Mouse (Mus musculus) kidney, adult 11 months (tissue): ENCODE results near the gene Rtf2.
A peak's percentile ranks its signal among the peaks of the same experiment; 100 is the strongest.

ENCODE experiments used
- DNase-seq: peaks from one replicate; pipeline ENCODE4 v3.0.0; 2022

The Rtf2 gene

DNA sequence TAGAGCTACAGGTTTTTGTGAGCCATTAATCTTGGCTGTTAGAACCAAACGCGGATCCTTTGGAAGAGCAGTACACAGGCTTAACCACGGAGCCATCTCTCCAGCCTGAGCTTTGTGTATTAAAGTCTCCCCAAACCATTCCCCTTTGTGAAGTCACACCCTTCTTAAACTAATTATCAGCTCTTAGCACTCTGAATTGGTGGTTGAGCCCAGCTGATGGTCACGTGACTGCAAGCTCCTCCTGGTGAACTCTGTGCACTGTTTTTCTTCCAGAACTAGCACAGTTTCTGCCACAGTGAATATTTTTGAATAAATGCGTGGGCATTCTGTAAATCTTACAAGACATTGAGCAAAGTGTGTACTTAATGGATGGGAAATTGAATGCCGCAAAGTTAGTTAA, 820 bp downstream of the Rtf2 start:
- DNase-seq = no peak

DNA sequence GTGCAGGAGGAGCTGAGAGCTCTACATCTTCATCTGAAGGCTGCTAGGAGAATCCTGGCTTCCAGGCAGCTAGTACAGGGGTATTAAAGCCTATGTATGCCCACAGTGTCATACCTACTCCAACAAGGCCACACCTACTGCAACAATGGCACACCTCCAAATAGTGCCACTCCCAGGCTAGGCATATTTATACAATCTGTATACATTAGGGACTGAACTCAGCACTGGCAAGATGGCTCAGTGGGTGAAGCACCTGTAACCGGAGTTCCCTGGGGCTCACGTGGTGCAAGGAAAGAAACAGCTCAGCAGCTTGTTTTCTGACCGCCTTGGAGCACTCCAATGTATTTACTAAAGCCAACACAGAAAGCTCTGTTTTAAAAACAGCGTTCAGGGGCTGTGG, 5.3 kb downstream of the Rtf2 start:
- DNase-seq = no peak

DNA sequence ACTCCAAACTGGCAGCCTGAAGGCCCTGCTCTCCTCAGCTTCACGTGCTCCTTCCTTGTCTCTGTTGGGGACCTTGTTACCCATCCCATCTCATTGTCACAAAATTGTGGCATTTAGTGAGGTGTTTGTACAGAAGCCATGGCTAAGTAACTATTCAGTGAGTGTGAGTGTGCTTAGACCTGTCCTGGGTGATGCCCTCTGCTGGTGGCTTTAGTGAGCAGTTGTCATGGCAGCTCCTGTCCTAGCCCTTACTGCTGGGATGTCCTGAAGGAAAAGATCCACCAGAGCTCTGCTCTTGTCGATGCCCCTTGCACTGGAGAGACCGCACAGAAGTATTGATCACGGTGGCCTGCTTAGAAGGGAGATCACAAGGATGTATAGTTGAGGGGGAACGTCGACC, 7.0 kb downstream of the Rtf2 start:
- DNase-seq = no peak

DNA sequence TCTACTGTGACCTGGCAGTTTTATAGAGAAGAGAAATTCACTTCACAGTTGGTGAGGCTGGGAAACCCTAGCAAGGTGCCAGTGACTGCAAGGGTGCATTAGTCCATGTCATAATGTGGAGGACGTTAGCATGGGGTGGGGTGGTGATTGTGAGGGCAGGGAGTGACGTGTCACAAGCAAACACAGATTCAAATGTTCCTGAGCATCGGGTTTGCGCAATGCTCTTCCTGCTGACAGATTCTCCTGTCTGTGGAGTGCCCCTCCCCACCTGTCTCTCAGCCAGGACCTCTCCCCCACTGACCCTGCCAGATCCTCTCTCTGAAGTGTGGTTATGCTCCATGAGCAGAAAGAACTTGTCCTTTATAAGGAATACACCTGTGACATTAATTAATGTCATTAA, 8.0 kb downstream of the Rtf2 start:
- DNase-seq = no peak

DNA sequence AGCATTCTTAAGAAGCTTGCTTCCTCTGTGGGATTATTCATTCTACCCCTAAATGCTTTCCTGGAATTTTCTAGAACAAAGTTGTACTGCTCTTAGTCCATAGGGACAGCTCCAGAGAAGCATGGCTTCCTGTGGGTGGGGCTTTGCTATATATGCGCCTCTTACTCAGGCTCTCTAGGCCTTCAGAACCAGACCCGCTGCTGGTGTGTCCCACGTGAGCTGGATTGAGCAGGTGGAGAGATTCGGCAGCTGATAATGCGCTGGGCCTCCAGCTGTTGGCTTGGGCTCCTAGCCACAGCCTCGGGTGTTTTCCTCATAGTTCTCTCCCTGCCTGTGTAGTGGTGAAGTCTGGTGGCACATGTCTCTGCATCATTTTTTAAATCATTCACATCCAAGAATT, 10.3 kb downstream of the Rtf2 start:
- no peak for DNase-seq

DNA sequence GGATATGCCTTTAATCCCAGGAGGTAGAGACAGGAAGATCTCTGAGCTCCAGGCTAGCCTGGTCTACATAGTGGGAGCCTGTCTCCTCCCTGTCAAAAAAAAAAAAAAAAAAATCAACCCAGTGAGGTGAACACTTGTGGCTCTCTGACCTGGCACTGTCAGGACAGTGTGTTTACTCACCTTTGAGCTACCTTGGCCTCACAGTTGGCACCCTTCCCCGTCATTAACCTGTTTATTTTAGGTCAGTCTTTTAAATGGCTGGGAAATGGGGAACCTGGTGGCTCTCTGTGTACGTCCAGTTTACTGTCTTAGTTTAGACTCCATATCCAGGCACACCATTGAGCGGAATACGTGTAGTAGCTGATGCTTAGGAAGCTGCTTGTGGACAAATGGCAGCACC, 11.7 kb downstream of the Rtf2 start:
- no peak for DNase-seq

DNA sequence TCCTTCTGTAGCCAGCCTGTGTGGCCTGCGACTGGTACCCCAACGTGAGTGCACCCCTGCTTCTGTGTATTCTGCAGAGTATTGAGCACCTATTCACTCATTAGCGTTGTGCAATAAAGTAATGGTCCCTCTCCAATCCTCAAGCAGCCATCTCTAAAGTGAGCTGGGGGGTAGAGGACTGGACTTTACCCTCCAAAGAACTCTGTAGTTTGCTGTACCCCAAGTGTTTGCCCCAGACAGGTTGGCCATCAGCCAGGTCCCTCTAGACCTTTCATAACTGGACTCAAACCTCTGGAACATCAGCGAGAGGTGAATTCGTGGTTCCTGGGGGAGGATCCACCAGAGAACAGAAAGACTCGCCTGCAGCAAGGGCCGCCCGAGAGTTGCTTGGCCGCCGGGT, 12.1 kb downstream of the Rtf2 start:
- no peak for DNase-seq

DNA sequence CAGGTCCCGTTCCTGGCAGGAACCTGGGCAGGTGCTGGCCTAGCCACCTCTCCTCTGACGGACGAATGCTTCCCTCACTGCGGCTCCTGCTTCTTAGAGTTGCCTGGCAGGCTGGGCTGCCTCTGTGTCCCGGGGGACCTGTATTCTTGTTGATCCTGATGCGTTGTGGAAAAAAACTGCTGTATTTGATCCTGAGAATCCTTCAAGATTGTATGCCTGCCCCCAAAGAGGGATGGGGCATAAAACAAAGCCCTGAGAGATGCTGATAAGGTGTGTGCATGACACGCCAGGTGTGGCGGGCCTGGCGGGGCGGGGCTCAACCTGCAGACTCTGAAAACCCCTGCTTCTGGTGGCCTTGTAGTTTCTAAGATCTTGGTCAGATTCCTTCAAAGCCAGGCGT, 18.1 kb downstream of the Rtf2 start, which contains the start of gene Gcnt7:
Gcnt7 (minus strand) TSS at position 101 of the 400 bp plus-strand sequence.
- no peak for DNase-seq

DNA sequence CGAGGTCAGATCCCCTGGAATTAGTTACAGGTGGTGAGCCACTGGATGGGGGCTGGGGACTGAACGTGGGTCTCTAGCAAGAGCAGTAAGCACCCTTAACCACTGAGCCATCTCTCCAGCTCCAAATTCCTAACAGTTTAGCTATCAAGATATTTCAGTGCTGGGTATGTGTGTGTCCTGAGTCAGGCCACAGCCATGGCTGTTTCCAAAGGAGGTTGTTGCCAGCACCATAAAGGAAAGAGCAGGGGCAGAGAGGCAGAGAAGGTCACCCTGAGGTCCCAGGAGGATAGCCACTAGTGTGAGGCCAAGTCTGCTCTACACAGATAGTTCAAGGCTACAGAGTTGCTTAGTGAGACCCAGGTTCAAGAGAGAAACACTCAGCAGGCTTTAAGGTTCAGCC, 20.3 kb downstream of the Rtf2 start:
- DNase-seq = no peak

DNA sequence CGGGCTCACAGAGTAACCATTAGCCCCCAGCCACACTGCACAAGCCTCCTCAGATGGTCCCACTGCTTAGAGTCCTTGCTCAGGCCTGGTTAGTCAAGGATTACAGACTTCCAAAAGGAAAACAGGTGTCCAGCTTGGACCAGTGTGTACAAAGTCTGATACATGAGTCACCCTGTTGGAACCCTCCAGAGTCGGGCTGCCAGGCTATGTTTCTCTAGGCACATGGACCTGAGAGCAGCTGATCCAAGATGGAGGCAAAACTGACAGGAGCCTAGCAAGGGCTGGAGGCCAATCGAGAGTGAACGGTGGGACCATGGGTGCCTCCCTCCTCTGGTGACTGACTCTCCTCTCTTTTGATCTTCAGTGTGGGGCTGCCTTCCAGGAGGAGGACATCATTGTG, 22.5 kb downstream of the Rtf2 start:
- DNase-seq = no peak

DNA sequence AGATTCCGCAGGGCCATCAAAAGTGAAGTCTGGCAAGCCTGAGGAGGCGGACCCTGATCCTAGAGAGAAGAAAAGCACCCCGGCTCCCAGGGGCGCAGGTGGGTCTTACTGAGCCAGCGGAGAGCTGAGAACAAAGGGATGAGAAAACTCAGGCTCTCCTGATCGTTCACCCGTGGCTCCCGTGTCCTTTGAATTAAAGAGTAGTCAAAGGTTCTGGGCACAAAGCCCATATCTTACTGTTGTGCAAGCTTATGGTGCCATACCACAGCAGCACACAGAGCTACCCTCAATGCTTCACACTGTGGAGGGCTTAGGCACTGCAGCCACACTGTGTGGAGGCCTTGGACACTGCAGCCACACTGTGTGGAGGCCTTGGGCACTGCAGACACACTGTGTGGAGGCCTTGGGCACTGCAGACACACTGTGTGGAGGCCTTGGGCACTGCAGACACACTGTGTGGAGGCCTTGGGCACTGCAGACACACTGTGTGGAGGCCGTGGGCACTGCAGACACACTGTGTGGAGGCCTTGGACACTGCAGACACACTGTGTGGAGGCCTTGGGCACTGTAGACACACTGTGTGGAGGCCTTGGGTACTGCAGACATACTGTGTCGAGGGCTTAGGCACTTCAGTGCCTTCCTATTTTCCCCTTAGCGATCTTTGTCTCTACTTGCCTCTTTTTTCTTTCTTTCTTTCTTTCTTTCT, 26.2 kb downstream of the Rtf2 start:
- peak; percentile 60 for DNase-seq

DNA sequence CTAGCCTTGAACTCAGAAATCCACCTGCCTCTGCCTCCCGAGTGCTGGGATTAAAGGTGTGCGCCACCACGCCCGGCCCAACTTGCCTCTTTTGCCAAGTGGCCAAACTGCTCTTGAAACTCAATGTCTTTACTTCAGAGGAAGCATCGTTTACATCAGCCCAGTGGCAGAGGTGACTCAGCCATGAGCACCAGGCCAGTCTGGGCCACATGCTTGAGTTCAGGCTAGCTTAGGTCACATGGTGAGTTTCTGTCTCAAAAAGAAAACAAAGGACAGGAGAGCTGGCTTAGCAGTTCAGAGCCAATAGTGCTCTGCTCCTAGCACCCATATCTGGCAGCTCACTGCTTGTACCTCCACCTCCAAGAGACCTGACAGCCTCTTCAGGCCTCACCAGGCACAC, 26.9 kb downstream of the Rtf2 start:
- DNase-seq = no peak

DNA sequence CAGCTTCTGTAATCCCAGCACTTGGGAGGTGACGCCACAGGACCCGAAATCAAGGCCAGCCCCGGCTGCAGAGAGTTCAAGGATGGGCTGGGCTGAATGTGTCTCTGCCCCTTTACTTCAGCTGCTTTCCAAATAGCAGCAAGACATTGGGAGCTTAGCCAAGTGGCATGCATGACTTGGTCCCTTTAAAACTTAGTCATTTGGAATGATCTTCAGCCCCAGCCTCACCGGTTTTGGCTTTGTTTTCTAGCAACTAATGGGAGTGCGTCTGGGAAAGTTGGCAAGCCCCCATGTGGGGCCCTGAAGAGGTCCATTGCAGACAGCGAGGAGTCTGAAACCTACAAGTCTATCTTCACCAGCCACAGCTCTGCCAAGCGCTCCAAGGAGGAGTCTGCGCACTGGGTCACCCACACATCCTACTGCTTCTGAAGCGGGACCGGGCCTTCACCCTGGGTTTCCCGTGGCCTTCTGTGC, 28.0 kb downstream of the Rtf2 start:
- peak; percentile 78 for DNase-seq

DNA sequence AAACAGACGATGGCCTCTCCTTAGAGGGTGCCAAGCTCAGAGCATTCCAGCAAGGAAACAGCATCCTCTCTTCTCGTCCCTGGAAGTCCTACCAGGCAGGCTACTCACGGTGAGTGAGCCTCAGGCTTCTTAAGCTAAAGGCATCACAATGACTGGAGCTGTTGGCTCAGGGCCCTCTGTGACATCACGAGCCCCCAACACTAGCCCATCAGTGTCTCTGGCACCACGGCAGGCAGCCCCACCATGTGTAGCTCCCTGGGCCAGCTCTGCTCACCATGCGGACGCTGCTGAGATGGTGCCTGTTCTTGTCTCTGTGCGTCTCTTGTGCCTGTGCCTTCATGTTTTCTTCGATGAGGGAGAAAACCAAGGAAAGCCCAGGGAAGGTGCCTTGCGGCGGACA, 32.0 kb downstream of the Rtf2 start, which contains the start of gene Fam209:
Fam209 (plus strand) TSS at position 203 of the 400 bp plus-strand sequence.
- no peak for DNase-seq

DNA sequence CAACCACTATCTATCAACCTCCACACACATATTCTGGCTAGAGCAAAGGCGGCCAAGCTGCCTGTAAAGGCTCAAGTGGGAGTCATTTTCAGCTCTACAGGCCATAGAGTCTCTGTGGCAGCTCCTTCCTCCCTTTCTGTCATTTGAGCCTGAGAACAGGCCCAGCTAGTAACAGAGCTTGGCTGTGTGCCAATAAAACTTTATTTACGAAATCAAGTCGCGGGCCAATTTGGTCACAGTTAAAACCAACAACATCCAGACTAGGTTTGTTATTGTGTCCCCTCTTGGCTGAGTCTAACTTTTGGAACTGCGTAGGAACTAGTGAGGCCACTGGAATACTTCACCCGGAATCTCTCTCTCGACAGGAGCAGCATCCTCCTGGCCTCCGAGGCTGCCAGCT, 33.2 kb downstream of the Rtf2 start:
- no peak for DNase-seq

DNA sequence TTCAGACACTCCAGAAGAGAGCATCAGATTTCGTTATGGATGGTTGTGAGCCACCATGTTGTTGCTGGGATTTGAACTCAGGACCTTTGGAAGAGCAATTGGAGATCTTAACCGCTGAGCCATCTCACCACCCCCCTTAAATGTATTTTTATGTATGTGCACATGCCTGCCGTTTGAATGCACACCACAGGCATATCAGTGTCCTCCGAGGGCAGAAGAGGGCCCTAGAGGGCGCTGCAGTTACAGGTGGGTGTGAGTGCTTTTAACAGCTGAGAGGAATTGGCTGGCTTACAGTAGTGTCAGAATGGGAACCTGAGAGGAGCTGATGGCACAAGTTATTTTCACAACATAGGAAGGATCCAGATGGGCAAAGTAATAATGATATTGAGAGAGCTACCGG, 34.6 kb downstream of the Rtf2 start:
- no peak for DNase-seq

DNA sequence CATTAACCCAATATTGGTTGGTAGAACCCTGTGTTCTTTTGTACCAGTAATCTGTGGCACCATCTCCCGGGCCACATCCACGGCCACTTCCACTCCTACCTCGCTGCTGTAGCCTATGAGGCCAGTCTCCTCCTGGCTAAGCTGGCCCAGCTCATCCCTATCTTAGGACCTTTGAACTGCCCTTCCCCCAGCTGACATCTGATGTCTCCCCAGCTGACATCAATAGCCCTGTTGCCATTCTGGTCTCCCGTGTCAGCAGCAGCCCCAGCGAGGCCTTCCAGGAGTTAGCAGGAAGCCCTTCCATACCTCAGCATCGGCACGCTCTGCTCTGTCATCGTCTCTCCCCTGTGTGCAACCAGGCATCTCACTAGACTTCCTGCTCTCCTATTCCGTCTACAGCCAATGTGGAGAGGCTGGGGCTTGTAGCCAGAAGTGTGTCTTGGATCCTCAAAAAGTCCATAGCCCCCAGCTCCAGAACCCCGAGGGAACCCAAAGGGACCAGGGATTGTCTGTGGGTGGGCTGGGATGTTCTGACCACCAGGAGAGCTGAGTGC, 36.4 kb downstream of the Rtf2 start:
- DNase-seq = no peak

DNA sequence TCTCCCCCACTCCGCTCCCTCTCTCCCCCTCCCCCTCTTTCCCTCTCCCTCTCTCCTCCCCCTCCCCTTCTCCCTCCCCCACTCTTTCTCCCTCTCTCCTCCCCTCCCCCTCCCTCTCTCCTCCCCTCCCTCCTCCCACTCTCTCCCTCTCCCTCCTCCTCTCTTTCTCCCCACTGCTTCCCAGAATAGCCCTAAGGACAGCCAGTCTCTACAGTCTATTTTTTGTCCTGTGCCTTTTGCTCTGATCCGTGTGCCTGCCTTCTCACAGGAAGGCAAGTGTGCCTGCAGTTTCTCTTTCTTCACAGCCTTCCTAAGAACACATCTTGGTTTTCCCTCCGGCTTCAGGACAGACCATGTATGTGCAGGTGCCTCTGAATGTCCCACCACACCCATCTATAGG, 37.0 kb downstream of the Rtf2 start:
- no peak for DNase-seq

DNA sequence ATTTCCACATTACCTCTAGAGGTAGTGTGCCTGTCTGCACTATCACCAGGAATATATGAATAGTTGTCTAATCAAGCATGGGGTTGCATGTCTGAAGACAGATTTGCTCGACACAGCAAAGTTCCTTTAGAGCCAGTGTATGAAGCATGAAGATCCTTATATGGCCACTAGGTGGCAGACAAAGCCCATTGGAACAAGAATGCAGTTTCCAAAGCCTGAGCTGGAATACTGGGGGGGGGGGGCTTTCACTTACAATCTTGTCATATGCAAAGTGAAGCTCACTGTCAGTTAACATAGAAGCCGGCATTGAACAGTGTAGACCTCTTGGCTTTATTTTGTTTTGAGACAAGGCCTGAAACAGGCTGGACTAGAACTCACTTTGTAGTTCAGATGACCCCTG, 37.5 kb downstream of the Rtf2 start:
- DNase-seq = no peak

DNA sequence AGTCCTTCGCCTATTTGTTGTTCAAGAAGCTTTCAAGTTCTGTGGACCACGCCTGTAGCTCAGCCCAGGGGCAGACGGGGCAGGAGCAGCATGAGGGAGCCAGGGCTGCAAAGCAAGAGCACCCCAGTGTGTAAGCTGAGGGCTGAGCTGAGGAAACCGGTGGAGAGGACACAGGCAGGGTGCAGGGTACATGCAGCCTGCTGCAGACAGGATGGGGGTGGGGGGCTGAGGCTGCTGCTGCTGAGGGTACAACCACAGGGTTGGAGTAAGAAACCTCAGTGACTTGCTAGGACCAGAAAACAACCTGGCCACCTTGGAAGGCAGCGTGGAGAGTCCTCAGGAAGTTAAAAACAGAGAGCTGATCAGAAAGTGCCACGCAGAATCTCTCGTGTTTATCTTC, 39.9 kb downstream of the Rtf2 start:
- no peak for DNase-seq

DNA sequence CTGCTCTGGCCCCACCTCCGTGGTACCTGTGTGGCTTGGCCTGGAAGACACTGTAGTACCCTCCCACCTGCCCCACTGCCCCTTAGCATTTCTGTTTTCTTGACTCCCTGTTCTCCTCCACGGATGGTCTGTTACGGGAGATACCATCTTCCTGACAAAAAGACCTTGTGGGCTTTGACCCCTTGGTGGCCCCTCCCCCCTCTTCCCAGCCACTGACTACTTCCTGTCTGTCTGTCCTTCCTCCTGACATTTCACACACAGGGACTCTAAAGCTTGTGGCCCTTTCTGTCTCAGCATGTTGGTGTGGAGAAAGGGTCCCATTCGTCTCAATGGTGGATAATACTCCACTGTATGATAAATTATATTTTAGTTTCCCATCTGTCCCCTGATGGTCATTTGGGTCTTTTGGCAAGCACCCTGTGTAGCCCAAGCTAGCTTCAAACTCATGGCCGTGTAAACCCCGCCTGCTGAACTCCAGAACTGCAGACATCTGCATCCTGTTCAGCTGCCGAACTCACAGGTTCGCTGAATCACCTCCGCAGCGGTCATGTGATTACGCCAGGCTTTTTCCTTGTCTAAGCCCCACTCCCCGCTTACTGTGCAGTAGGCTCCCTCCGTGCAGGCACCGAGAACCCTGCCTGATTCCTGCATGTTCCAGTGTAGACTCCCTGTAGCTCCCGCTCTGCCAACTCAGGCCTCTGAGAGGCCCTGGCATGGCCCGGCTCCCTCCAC, 41.5 kb downstream of the Rtf2 start:
- no peak for DNase-seq

DNA sequence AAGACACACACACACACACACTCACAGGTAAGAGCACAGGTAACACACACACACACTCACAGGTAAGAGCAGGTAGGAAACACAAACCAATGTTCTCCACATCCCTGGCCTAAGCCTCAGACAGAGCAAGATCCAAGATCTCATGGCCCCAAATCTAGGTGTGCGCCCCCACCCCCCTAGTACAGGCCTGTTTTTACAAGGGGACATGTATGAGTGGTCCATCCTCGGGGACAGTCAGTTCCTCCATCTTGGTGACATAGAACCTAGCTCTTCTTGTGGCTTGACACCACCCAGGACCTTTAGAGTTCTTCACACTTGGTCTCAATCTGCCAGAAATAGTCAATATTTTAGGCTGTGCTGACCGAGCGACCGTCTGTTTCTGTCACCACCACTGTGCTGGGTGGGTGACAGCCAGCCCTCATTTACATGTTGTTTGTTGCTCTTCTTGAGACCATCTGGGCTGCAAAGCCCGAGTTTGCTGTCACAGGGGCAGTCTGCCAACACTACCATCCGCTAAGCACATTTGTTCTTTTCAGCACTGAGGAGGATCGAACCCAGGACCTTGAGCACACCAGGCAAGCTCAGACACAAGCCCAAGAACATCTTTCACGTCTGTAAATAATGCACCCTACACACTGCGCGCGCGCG, 43.5 kb downstream of the Rtf2 start:
- no peak for DNase-seq

DNA sequence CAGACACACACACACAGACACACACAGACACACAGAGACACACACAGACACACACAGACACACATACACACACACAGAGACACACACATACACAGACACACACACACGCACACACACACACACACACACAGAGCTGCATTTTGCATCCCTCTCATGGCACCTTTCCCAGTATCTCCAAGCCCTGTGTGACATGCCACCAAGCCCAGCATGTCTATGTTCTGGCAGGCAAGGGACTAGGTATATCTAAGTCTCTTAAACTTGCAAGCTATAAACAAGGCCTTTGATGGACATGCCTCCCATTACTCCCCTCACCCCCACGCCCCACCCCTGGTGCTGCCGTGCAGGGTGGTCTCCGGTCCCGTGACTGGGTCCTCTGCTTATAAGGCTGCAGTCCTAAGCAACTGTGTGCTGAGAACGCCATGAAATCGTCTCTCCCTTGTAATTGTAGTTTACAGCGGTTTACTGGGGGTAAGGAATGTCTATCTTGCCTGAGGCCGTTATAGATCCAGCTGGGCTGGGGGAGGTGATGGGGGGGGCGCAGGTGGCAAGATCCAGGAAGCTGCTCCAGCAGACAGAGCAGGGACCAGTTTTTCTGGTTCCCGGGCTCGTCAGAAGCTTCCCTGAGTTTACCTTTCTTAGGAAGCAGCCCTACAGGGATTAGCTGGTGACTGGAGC, 44.5 kb downstream of the Rtf2 start:
- DNase-seq = no peak
